Mouse (Mus musculus) heart, embryonic 14.5 days (tissue): ENCODE data around the gene Anks1b. TPM values are rescaled to one million over a fixed set of nuclear protein-coding genes. Genes with fewer than 3 reads are reported as not detected.

Experiments
- ATAC-seq: fragments of 200-750 bp; cut with Nextera tagmentation; 2 replicates; pipeline ENCODE4 v1.8.0; 2017; ENCODE audit warnings: low read depth, moderate TSS enrichment; ENCODE audit not compliant: insufficient number of reproducible peaks, insufficient read depth, low FRiP score
- H3K27ac ChIP-seq, 2 experiments: fragments of 200-500 bp in 1 of 2; fragments of 300-500 bp in 1 of 2; sonication (generic) in 1 of 2; replicated peaks in 1 of 2; 2 replicates each; pipeline ENCODE4 v1.5.1; 2012 to 2014; ENCODE audit warnings: low read depth in 2 of 2, low read length in 2 of 2, control low read depth in 1 of 2, mild to moderate bottlenecking in 1 of 2, mixed read lengths in 1 of 2; ENCODE audit not compliant: control insufficient read depth in 1 of 2, insufficient read depth in 1 of 2
- H3K27me3 ChIP-seq: fragments of 300-500 bp; sonication (generic); 2 replicates; pipeline ENCODE4 v1.6.1; 2014; ENCODE audit warnings: mild to moderate bottlenecking, low read length, control low read depth; ENCODE audit not compliant: control insufficient read depth, insufficient read depth
- H3K36me3 ChIP-seq: fragments of 300-500 bp; sonication (generic); 2 replicates; pipeline ENCODE4 v1.6.1; 2014; ENCODE audit warnings: mild to moderate bottlenecking, control low read depth, low read length, mixed read lengths; ENCODE audit not compliant: control insufficient read depth, insufficient read depth
- H3K4me1 ChIP-seq, 2 experiments: fragments of 200-500 bp in 1 of 2; fragments of 300-500 bp in 1 of 2; sonication (generic) in 1 of 2; 2 replicates each; pipeline ENCODE4 v1.6.1; 2012 to 2014; ENCODE audit warnings: low read length in 2 of 2, control low read depth in 1 of 2, mixed read lengths in 1 of 2; ENCODE audit not compliant: control insufficient read depth in 2 of 2, insufficient read depth in 2 of 2
- H3K4me2 ChIP-seq: fragments of 300-500 bp; sonication (generic); 2 replicates; pipeline ENCODE4 v1.6.1; 2014; ENCODE audit warnings: mild to moderate bottlenecking, low read length
- H3K4me3 ChIP-seq, 2 experiments: fragments of 200-500 bp in 1 of 2; fragments of 300-500 bp in 1 of 2; sonication (generic) in 1 of 2; 2 replicates each; pipeline ENCODE4 v1.5.1; 2012 to 2014; ENCODE audit warnings: low read length in 2 of 2, mild to moderate bottlenecking in 2 of 2, control low read depth in 1 of 2, low read depth in 1 of 2, moderate library complexity in 1 of 2; ENCODE audit not compliant: control insufficient read depth in 1 of 2, insufficient read depth in 1 of 2
- H3K9ac ChIP-seq: fragments of 300-500 bp; sonication (generic); 2 replicates; pipeline ENCODE4 v1.6.1; 2014; ENCODE audit warnings: mild to moderate bottlenecking, low read length
- H3K9me3 ChIP-seq: fragments of 300-500 bp; sonication (generic); 2 replicates; pipeline ENCODE4 v1.6.1; 2016; ENCODE audit warnings: low read length, control low read depth; ENCODE audit not compliant: control insufficient read depth
- WGBS: fragments of 180-500 bp; shearing (Covaris S2); extraction: QIAGEN DNeasy Blood & Tissue Kit; methylation state at CpG from one replicate; pipeline ENCODE4 v1.1.7; 2014; 5-methylcytosine and 5-hydroxymethylcytosine counted together
- polyA plus RNA-seq: library from polyadenylated mRNA; unstranded; fragments of >200 nt; fragmentation: Nextera tagmentation; extraction: Ambion mirVana; gene quantifications from 2 replicates; pipeline ENCODE4 v1.2.1, GENCODE M21; 2014

Gene Anks1b
- polyA plus RNA-seq, 1 experiment from 2014 or later = 0.14 TPM

DNA sequence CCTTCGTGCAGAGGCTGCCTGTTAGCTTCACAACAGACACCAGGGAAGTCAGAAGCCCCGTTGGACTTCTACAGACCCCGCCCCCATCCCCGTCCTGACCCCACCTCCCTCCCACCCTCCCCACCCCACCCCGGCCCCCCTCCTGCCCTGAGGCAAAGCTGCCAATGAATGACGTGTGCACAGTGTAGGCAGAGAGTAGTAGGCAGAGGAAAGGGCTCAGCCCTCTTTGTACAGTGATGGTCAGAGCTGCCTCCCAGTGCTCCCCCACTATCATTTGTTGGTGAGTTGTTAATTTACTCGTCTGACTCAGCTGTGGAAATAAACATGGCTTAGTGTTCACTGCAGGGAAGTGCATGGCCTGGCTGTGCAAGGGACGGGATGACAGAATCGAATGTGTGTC, 1091.2 kb downstream of the Anks1b start:
- Histone ChIP-seq H3K4me3 (no peak overlapping the region), H3K9ac (no peak overlapping the region), H3K4me2 (no peak overlapping the region), H3K27me3 (peaks cover 50% of the 10 kb centered on the region), H3K27ac (no peak overlapping the region), H3K36me3 (no peaks in the 10 kb centered on the region), H3K9me3 (no peaks in the 10 kb centered on the region), H3K4me1 (peaks cover 0 to 3% of the 10 kb centered on the region in 2 experiments; a peak in 3 of 4 replicates)
- no peak for ATAC-seq
- 18% methylated on average over 9 of the region's 9 CpGs for WGBS

DNA sequence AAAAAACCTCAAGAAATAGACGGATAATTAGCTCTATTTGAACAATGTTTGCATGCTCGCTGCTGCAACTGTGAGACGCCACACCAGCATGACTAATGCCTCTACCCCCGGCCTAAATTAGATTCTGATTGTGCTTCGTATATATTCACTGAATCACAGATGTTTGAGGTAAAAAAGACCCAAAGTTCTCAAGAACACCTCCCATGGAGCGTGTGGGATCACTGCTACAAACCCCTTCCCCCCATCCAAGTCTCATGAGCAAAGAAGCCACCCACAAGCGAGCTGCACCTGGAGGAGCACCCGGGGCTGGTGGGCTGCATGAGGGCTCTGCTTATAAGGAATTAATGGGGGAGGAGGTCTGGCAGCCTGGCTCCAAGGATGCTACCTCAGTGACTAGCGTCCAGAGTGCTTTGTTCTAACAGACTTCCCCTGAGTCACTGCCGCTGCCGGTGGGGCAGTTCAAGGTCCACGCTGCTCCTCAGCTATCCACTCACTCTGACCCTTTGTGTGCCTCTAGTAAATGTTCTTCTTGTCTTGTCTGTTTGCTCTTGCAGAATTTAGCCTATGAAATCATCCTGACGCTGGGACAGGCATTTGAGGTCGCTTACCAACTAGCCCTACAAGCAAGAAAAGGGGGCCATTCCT, 1092.5 kb downstream of the Anks1b start:
- peaks cover 61% of the 10 kb centered on the region for H3K27me3 ChIP-seq
- ATAC-seq = no peak
- H3K36me3 ChIP-seq = no peaks in the 10 kb centered on the region
- WGBS = 56% methylated on average over 14 of the region's 14 CpGs
- no peak overlapping the region for H3K4me3 ChIP-seq
- H3K27ac ChIP-seq = no peak overlapping the region
- no peaks in the 10 kb centered on the region for H3K9me3 ChIP-seq
- H3K9ac ChIP-seq = no peak overlapping the region
- H3K4me1 ChIP-seq = peaks cover 3 to 9% of the 10 kb centered on the region in 2 experiments
- H3K4me2 ChIP-seq = no peak overlapping the region

DNA sequence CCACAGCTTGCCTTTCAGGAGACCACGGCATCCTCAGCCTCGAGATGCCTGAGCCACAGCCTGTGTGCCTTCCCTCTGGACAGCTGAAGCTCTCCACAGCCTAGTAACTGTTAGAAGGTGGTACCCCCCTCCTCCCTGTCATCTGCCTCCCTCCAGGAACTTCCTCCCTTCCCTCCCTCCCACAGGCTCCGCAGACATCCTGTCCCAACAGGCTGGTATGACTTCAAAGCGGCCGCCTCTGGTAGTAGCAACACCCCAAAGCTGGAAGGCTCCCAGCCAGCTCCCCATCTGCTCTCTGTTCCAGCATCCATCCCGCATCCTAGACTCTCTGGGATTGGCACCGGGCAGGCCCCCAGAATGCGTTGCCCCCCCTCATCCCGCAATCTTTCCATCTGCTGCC, 1093.5 kb downstream of the Anks1b start:
- 8% methylated on average over 9 of the region's 9 CpGs for WGBS
- no peak for ATAC-seq
- peaks cover 58% of the 10 kb centered on the region for H3K27me3 ChIP-seq

DNA sequence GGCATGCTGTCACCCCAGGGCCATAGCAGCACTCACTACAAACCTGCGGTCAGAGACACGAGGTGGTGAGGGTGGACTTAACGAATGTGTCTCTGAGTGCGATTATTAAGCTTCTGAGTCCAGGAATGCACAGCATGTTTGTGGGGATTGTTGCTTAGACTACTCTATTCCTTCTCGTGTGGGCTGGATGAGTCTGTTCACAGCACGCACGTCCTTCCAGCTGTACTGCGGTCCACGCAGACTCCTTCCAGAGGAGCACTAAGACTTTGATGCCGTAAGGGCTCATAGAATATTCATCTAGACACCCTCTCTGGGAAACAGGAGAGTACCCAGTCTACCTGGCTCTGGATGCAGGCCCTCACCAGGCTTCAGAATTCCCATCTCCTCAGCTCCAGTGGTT, 1094.9 kb downstream of the Anks1b start:
- ATAC-seq = no peak
- Histone ChIP-seq H3K4me2 (no peak overlapping the region), H3K4me3 (no peak overlapping the region), H3K9ac (no peak overlapping the region), H3K9me3 (no peaks in the 10 kb centered on the region), H3K36me3 (no peaks in the 10 kb centered on the region), H3K4me1 (peaks cover 3 to 9% of the 10 kb centered on the region in 2 experiments), H3K27ac (no peak overlapping the region), H3K27me3 (peaks cover 58% of the 10 kb centered on the region)
- WGBS = 87% methylated on average over 10 of the region's 10 CpGs

More for the DNA sequence above, 1093.5 kb downstream of the Anks1b start:
- H3K9ac ChIP-seq = no peak overlapping the region
- no peak overlapping the region for H3K4me3 ChIP-seq
- no peaks in the 10 kb centered on the region for H3K36me3 ChIP-seq
- no peaks in the 10 kb centered on the region for H3K9me3 ChIP-seq
- no peak overlapping the region for H3K4me2 ChIP-seq
- H3K4me1 ChIP-seq = peaks cover 3 to 9% of the 10 kb centered on the region in 2 experiments
- H3K27ac ChIP-seq = no peak overlapping the region

DNA sequence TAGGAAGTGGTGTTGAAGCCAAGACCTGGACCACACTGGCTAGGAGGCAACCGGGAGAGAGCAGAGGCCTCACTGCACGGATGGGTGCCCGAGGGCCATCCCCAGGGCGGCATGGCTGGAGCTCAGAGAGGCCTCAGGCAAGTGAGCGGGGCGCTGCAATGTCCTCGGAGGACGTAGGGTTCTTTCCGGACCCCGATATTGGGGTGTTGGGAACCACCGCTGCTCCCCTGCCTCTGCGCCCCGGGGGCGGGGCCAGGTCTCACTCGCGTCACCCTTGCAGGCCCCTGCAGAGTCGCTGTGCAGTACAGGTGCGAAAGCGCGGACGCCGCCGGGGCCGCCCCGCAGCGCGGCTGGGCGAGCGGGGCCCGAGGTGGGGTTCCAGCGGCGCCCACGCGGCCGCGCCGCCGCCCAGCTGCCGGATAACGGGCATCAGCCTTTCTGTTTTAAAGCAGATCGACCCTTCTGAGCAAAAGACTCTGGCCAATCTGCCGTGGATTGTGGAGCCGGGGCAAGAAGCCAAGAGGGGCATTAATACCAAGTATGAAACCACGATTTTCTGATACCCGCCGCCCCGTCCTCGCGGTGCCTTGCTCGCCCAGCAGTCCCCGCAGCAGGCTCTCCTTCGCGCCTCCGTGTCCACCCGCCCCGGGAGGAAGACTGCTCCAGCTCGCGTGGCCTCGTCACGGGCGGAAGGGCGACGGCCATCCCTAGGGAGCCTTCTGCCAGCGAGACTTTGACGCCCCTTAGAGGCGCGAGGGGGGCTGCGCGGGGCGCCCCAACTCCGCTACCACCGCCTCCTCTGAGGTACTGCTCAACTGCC, 1096.3 kb downstream of the Anks1b start:
- ATAC-seq = no peak
- Histone ChIP-seq H3K36me3 (no peaks in the 10 kb centered on the region), H3K4me3 (peak overlapping the region; percentile 34 to 49), H3K27me3 (peaks cover 58% of the 10 kb centered on the region), H3K4me2 (peak overlapping the region; percentile 96), H3K9me3 (no peaks in the 10 kb centered on the region), H3K9ac (peak overlapping the region; percentile 62; the same call in 1 of the 2 replicates), H3K27ac (no peak overlapping the region), H3K4me1 (peaks cover 3 to 9% of the 10 kb centered on the region in 2 experiments)
- WGBS = 3% methylated on average over 71 of the region's 72 CpGs

DNA sequence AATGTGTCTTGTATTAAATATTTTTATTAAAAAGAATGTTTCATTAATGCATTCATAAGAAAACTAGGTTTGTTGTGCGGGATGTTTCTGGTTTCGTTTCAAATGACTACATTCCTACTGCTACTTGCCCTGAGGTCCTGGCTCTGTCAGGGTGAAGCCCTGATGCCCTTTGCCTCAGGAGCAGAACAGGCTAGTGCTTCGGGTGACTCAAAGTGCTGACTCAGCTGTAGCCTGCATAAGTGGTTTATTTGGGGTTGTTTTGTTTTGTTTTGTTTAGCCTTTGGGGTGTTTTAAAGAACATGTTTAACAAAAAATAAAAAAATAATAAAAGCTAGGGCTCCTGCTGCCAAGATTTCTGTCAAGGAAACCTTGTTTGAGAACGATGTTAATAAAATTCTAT, 1097.3 kb downstream of the Anks1b start:
- 48% methylated on average over 4 of the region's 4 CpGs for WGBS
- Histone ChIP-seq H3K9me3 (no peaks in the 10 kb centered on the region), H3K9ac (no peak overlapping the region), H3K4me3 (no peak overlapping the region), H3K4me2 (no peak overlapping the region), H3K4me1 (peaks cover 3 to 9% of the 10 kb centered on the region in 2 experiments), H3K27ac (no peak overlapping the region), H3K27me3 (peaks cover 50% of the 10 kb centered on the region), H3K36me3 (no peaks in the 10 kb centered on the region)
- ATAC-seq = no peak

DNA sequence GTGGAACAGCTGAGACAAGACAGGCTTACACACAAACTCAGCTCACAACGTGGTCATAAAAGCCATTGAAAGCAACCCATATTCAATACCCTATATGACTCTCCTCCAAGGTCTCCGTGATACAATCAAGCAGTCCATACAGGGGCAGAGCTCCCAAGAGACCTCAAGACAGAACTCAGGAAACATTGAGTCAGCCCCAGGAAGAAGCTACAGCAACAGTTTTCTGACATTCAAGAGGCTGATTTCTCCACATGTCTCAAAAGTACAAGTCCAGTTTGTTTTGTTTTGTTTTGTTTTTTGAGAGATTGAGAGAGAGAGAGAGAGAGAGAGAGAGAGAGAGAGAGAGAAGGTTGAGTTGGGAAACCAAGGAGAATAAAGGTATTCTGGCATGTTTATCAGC, 1100.8 kb downstream of the Anks1b start:
- Histone ChIP-seq H3K4me2 (no peak overlapping the region), H3K27ac (no peak overlapping the region), H3K4me1 (peaks cover 3 to 9% of the 10 kb centered on the region in 2 experiments), H3K27me3 (peaks cover 15% of the 10 kb centered on the region), H3K9me3 (no peaks in the 10 kb centered on the region), H3K4me3 (no peak overlapping the region), H3K36me3 (no peaks in the 10 kb centered on the region), H3K9ac (no peak overlapping the region)
- ATAC-seq = no peak
- WGBS = 58% methylated on average over 2 of the region's 2 CpGs
